Mouse (Mus musculus): ENCODE data around the gene Sned1.
"Not testable (repeated sequence)": the region's sequence is repeated elsewhere in the genome, so short reads cannot be mapped to it uniquely, and the experiment has no call there.

The Sned1 gene

DNA sequence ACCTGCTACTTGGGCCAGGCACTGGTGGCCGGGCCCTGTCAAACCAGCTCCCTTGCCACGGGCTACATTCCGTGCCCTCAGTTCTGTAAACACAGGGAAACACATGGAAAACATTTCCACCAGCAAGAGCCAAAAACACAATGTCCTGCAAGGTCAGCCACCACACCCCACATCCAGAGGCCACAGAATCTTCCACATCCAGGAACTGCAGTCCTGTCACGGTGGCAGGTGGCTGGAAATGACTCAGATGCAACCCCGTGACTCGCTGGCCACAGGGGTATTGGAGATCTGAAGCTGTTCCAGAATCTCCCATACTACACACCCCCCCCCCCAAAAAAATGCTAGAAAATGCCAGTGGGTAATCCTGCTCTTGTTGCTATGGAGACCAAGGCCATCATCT lies 6.4 kb upstream of the Sned1 start:
- DNase-seq (ENCODE audit: low spot score in 2 of 2) = no peak

DNA sequence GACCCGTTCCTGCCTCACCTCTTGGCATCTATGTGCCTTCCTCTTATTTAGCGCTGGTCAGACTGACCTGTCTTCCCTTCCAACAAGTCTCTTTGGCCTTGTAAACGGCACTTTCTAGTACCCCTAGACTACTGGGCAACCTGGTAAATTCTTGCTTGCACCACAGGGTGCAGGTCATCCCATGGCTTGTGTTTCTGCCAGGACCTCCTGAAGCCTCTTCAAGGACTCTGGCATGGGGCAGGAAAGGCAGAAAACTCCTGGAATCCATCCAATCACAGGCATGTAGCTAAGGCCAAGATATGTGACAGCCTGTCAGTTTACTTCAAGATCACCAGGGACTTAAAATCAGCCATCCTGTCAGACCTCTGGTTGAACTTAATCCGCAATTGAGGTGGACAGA lies 6.0 kb upstream of the Sned1 start:
- DNase-seq (ENCODE audit: low spot score in 2 of 2) = no peak

DNA sequence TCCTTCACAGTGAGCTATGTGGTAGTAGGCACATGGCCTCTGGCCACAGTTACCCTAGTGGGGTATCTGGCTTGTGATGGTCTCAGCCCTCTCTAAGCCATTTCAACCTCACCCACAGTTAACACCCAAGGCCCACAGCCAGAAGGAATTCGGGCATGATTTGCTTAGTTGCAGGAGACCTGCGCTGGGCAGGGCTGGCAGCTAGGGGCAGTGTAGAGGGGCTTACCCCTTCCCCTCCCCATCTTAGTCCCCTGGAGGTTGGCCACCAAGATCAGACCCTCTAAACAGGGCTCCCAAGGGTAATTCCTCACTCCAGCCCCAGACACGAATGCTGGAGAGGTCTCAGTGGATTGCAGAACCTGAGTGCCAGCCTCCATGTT lies 894 bp downstream of the Sned1 start:
- DNase-seq (ENCODE audit: low spot score in 2 of 2) = no peak

DNA sequence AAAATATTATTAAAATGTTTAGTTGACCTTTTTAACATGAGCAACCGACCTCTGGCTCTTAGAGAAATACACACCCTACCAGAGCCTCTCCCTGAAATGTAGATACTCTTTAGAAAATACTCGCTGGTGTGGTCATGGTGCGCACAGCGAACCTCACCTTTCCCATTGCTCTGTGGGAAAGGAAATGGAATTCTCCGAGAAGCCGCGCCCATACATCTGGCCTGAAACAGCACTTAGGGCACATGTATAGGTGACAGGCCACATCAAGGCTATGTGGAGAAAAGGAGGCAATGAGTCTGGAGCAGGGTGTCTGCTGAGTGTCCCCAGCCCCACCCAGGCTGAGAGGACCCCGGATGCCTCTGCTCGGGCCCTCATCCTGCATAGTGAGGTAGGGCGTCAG lies 2.0 kb downstream of the Sned1 start:
- DNase-seq (ENCODE audit: low spot score in 2 of 2) = no peak

DNA sequence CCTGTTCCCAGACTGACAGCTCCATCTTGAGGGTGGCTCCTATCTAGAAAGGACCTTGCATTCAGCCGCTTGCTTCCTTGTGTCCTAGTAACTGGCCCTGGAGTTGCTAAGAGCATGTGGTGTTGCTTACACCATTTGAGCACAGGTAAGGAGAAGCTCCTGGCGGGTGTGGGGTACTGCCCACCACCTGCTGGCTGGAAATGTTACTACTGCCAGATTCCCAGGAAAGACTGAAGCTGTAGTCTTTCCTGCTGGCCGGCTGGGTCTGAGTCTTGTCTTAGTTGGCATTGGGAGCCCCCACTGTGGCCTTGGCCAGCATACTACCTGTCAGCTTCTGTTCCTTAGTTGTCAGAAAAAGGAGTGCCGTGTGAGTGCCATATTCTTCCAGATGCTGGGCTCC lies 2.6 kb downstream of the Sned1 start:
- no peak for DNase-seq (ENCODE audit: low spot score in 2 of 2)

DNA sequence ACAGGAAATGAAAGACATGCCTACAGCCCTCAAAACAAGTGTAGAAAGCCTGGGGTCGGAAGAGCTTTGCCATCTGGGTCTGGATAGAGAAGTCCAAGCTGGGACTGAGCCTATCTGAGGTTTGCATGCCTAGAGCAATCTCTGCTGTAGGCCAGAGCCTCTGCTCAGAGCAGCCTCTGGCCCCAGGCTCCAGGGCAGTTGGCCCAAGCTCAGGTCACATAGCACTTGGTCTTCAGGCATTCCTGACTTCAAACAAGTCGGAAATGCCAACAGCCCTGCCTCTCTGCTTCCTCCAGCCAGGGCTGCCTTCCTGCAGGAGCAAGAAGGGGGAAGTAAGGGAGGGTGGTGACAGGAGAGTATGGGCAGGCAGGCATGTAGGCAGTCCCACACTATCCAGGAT lies 10.3 kb downstream of the Sned1 start:
- no peak for DNase-seq (ENCODE audit: low spot score in 2 of 2)

DNA sequence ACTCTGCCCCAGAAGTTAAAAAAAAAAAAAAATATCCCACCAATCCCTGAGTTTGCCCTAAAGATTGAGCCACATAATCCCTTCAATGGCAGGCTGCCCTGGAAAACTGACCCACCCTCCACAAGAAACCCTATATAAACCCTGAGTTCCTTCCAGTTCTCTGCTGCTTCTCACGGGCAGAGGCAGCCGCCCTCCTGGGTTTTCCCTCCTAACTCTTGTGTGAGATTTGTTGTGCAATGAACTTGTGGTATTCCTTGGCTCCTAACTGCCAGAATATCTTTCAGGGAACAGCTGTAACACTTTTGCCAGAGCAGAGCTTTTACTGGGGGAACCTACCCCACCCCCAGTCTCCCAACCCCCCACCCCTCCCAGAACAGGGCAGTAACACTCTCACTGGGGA lies 16.9 kb downstream of the Sned1 start:
- DNase-seq (ENCODE audit: low spot score in 2 of 2) = no peak

DNA sequence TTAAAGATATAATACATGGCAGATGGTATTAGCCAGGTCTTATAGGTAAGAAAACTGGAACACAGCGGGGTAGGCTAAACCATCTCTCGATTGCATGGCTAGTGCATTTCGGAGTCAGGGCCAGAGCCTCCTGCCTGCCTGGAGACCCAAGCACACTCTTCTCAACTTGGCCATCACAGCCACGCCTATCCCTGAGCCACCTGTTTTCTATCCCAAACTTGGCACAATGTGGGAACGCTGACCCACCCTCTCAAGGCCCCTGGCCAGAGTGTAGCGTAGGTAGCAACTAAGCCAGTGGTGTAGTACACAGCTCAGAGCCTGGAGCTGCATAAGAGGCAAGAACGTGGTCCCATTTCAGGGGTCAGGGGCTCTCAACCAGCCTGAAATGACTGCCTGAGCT lies 20.1 kb downstream of the Sned1 start:
- no peak for DNase-seq (ENCODE audit: low spot score in 2 of 2)

DNA sequence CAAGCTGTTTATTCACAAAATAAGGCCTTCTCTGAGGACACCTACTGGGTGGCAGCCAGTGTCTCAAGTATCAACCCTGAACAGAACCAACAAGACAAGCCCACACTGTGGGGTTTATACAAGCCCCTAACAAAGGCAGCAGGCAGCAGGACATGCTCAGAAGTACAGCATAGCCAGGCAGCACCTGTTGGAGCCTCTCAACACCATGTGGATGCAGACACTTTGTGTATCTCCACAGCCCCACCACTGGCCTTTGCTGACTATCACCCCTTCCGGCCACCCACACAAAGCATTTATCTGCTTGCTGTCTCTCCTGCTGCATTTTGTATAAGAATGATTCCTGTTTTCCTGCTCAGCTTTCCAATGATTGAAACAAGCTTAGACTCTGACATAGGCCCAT lies 21.9 kb downstream of the Sned1 start:
- no peak for DNase-seq (ENCODE audit: low spot score in 2 of 2)

DNA sequence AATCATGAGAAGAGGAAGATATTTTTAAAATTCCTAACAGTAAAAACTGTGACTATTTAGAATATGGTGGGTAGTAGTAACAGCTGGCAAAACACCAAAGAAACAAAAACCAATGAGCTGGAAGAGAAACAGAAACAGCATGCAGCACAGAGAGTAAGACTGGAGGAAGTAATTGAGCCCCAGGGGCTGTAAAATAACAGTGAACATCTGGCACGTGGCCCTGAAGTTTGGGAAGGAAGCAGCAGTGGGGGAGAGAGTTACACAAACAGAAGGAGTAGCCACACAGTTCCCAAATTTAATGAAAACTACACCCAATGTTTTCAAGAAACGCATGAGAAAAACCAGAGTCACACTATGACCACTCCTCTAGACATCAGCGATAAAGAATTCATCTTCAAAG lies 31.6 kb downstream of the Sned1 start:
- DNase-seq (ENCODE audit: low spot score in 2 of 2) = no peak

DNA sequence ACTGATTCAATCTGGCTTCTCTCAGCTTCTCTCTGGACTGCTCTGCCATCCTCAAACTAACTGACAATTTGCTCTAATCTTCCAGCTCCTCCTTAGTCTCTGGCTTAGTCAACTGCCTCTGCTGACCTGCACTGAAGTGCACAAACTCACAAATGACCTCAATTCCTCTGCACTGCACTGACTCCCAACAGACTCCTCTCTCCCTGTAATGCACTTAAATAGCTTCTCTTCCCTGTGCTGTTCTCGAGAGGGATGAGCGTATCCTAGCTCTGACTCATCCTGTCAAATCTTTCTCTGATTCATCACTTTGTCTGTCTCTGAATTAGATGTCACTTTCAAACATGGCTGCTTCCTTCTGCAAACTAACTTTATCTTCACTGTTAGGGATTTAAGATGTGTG lies 32.6 kb downstream of the Sned1 start:
- DNase-seq (ENCODE audit: low spot score in 2 of 2) = no peak

DNA sequence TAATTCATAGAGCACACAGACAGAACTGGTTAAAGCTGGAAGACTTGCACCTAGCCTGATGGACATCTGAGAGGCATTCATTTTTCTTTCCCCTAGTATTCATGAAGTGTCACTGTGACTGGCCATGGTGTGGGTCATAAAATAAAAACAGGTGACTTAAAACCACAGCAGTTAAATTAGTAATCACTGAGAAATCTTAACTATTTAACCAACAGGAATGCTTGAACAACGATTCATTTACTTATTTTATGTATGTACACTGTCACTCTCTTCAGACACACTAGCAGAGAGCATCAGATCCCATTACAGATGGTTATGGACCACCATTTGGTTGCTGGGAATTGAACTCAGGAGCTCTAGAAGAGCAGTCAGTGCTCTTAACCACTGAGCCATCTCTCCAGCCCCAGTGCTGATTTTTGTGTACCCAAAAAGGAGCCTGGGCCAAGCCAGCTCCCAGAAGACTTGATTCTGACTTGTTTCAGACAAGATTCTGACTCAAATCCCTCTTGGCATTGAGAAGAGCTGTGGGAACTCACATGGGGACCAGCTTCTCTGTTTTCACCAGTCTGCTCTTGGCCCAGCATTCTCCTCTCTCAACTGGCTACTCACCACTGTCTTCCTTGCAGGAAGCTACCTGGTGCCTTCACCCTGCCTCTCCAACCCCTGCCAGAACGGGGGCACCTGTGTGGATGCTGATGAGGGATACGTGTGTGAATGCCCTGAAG lies 35.0 kb downstream of the Sned1 start:
- no peak for DNase-seq (ENCODE audit: low spot score in 2 of 2)

DNA sequence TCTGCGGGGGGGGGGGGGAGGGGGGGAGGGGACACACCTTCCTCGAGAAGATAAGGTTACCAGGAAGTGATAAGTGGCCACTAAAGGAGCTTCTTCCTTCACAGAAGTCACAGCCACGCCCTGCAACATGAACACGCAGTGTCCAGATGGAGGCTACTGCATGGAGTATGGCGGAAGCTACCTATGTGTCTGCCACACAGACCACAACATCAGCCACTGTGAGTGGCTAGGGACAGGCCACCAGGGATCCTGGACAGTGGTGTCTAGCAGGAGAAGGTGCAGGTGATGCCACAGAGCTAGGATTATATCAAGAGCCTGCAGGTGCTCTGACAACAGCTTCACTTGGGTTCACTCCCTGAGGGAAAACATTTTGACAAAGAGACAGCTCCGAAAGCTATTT lies 36.1 kb downstream of the Sned1 start:
- DNase-seq (ENCODE audit: low spot score in 2 of 2) = no peak

DNA sequence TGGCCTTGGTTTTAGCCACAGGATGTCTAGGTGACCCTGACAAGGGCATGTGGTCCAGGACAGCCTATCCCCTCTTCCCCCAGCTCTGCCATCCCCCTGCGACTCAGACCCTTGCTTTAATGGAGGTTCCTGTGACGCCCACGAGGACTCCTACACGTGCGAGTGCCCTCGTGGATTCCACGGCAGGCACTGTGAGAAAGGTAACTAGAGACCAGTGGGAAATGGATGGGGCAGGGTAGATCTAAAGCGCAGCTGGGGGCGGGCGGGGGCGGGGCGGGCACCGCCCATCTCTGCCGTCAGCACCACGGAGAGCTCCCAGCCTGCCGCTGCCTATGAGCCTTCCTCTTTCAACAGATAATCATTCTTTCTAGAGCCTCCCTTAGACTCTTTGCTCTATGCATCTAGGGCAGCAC lies 36.8 kb downstream of the Sned1 start:
- peak; percentile 36 to 79 for DNase-seq (ENCODE audit: low spot score in 2 of 2)

DNA sequence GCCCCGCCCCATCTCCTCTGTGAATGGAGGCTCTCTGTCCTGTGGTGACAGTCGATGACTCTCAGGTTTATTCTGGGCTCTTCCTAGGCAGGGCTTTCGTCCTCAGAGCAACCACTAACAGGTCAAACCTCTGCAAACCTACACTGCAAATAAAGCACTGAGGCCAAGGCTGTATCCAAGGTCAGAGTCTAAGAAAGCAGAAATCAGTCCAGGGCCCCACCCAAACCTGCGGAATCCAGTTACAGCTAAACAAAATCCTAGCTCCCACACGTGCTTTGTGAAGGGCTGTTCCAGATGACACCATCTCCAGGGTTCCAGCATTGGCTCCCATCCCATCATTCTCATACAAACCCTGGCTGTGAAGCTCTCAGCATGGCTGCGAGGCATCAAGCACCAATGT lies 39.9 kb downstream of the Sned1 start:
- no peak for DNase-seq (ENCODE audit: low spot score in 2 of 2)

DNA sequence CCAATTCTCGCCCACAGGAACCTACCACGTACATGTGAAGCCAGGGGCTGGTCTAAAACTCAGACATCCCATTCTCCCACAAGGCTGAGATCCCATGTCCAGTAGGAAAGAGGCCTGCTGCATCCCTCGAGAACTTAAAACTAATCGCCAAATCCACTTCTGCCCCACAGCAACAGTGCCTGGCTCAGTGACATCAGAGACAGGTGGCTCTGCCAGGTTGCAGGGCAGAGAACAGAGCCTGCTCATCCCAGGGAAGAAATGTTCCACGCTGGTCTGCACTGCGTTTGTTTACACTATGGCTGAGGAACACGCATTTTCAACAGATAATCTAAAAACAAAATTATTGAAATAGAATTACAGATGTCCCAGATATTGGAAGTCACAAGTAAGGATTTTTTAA lies 41.4 kb downstream of the Sned1 start:
- DNase-seq (ENCODE audit: low spot score in 2 of 2) = no peak

DNA sequence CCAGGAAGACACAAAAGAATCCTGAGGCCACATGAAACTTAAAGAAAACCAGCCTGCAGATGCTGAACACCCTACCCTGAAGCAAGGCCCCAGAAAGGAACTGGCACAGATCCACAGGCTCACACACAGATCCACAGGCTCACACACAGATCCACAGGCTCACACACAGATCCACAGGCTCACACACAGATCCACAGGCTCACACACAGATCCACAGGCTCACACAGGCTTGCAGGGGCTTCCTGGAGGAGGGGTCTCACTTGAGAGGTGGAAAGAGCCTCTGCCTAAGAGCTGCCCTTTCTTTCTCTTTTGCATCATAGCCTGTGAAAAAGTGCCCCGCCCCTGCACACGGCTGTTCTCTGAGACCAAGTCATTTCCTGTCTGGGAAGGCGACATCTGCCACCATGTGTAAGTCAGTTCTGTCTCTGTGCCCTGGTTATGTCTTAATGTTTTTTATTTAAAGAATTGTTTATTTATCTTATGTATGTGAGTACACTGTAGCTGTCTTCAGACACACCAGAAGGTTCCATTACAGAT lies 54.1 kb downstream of the Sned1 start:
- no peak for DNase-seq (ENCODE audit: low spot score in 2 of 2)

DNA sequence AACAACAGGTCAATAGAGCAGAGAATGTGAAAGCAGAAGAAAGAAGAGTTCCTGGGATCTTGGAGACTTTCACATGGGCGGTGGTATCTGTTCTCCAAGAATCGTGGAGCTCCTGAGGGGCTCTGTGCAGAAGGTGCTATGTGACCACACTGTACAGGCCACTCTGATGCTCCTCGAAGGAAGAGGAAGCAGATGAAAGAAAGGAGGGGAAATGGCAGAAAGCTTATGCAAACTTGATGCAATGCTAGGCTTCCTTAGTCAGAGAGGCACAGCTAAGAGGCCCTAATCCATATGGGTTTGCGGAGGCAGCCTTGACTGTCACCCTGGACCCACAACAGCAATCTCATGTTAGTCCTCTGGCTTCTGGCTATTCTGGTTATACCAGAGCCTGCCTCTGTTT lies 55.3 kb downstream of the Sned1 start:
- no peak for DNase-seq (ENCODE audit: low spot score in 2 of 2)

DNA sequence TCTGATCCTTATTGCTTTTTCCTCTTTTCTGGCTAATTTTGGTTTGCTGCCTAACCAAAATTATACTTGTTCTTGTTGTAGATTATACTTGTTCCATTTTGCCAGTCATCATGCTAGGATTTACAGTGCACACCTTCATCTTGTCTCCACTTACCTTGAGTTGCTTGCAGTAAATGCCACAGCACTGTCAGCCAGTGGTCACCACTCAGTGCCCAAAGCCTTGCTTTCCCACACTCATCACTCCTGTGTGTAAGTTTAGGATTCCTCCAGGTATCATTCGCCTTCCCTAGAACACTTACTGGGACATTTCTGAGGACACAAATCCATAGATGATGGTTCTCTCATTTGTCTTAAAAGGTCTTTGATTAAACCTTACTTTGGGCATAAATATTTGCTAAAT lies 56.0 kb downstream of the Sned1 start:
- DNase-seq (ENCODE audit: low spot score in 2 of 2) = no peak

DNA sequence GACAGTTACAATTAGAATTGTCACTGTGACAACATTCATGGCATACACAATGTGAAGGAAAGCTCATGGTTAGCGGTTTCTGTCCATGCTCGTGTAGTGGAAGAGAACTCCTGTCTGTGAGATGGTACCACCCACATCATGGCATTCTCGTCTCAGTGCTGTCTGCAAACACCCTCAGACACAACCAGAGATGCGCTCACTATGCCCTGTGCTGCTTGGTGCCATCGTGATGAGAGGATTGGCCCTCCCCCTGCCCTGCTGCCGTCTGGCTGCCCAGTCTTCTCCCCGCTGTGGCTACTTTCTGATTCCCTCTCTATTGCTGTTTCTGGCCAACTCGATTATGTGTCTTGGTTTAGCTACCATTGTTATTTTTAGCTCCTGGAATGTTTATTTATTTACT lies 56.4 kb downstream of the Sned1 start:
- no peak for DNase-seq (ENCODE audit: low spot score in 2 of 2)

DNA sequence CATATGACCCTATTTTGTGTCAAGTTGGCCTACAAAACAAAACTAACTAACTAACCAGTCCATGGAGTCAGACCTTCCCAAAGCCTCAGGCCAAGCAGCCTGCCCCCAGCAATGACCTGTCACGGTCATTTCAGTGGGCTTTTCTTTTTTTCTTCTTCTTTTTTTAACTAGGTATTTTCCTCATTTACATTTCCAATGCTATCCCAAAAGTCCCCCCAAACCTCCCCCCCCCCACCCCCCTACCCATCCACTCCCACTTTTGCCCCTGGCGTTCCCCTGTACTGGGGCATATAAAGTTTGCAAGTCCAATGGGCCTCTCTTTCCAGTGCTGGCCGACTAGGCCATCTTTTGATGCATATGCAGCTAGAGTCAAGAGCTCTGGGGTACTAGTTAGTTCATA lies 58.9 kb downstream of the Sned1 start:
- not testable (repeated sequence) for DNase-seq (ENCODE audit: low spot score in 2 of 2)

DNA sequence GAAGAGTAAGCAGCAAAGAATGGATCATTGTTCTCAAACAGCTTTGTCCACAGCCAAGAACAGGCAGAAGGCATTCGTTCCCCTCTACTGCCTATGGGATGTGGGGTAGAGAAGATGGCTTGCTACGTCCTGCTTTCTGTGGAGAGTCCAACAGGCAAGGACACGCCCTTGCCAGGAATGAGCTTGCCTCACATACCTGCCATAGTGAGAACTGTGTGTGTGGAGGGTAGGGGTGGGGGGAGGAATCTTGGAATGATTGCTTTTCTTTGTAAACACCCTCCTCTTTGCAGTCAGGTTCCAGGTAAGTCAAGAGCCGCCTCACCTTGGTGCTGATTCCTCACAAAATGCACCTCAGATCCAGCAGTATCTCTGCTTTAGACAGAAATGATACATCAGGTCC lies 64.2 kb downstream of the Sned1 start:
- no peak for DNase-seq (ENCODE audit: low spot score in 2 of 2)

DNA sequence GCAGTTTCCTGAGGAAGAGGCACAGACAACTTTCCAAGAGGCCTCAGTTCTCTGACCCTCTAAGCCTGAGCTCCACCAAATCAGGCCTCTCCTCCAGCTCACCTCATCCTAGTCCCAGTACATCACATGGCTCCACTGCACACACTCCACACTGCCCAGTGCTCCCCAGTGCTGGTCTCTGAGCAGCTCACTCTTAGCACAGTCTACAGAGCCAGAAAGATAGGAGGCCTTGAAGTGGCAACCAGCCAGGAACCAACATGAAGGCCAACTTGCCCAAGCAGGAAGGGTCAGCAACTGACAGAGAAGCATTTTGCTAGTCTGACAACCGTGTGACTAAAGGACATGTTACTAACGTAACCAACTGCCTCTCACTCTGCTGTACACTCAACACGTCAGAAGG lies 64.9 kb downstream of the Sned1 start:
- no peak for DNase-seq (ENCODE audit: low spot score in 2 of 2)
